ENCODE assay signal across 18 mouse cellular contexts in genomic region chr17:73950970-73951369, GRCm38 (mm10). TPM values are rescaled to one million over a fixed set of nuclear protein-coding genes. Genes with fewer than 3 reads are reported as not detected.
A peak's percentile ranks its signal among the peaks of the same experiment; 100 is the strongest.
DNase-seq lines count a peak whose midpoint lies in the region; TF ChIP-seq lines count a peak whose summit lies in the region.
"Had no signal": no experiment of that assay in that cellular context is flagged by ENCODE, and none has a peak within 500 bp of the region (broad histone marks: within the 10 kb centered on the region; RNA-seq: fewer than 3 reads in every experiment).

No protein-coding gene starts in this region.

- WGBS in spleen, adult 2 months, result 61% methylated on average over 5 of the region's 5 CpGs
- WGBS in macrophage (ENCODE audit: missing documents), result 50% methylated on average over 4 of the region's 5 CpGs

- peaks cover 35% of the 10 kb centered on the region for H3K79me2 ChIP-seq in macrophage (ENCODE audit: inconsistent target)

- H3K27ac ChIP-seq in spleen, adult 2 months (ENCODE audit: insufficient read depth, low read length), result peak overlapping the region; percentile 34
- H3K27ac ChIP-seq in macrophage, result peak overlapping the region; percentile 89
- H3K27ac ChIP-seq: embryonic facial prominence, embryonic 10.5 days; heart, embryonic 13.5 days; hindbrain, embryonic 12.5 days; limb, embryonic 12.5 days; liver, embryonic 14.5 days; lung, embryonic 15.5 days; midbrain, embryonic 12.5 days had no signal

- TF ChIP-seq CTCF in spleen, adult 2 months (IDR thresholded peaks at IDR 0.05; ENCODE audit: extremely low read depth, insufficient read depth, insufficient read length, insufficient replicate concordance), result no peak

- H3K4me3 ChIP-seq in spleen, adult 2 months (ENCODE audit: extremely low read depth, insufficient read depth, insufficient read length), result no peak overlapping the region
- H3K4me3 ChIP-seq in macrophage (ENCODE audit: inconsistent target), result no peak overlapping the region
- H3K4me3 ChIP-seq: embryonic facial prominence, embryonic 10.5 days; heart, embryonic 13.5 days; hindbrain, embryonic 12.5 days; limb, embryonic 12.5 days; lung, embryonic 15.5 days; midbrain, embryonic 12.5 days had no signal

- peaks cover 34% of the 10 kb centered on the region; the same call in 1 of the 2 replicates for H3K4me1 ChIP-seq in spleen, adult 2 months (ENCODE audit: control insufficient read depth, insufficient read depth, insufficient read length)
- H3K4me1 ChIP-seq: embryonic facial prominence, embryonic 10.5 days; hindbrain, embryonic 12.5 days; midbrain, embryonic 12.5 days had no signal

- no peaks in the 10 kb centered on the region for H3K27me3 ChIP-seq in spleen, adult 2 months (ENCODE audit: control insufficient read depth, insufficient read depth, low read length)
- H3K27me3 ChIP-seq: CH12.LX; heart, embryonic 13.5 days; hindbrain, embryonic 12.5 days; limb, embryonic 12.5 days; lung, embryonic 15.5 days; midbrain, embryonic 12.5 days had no signal

- H3K36me3 ChIP-seq in spleen, adult 2 months (ENCODE audit: control insufficient read depth, insufficient read depth, low read length), result no peaks in the 10 kb centered on the region
- H3K36me3 ChIP-seq in macrophage (ENCODE audit: inconsistent target), result no peaks in the 10 kb centered on the region
- H3K36me3 ChIP-seq: embryonic facial prominence, embryonic 10.5 days; G1E; heart, embryonic 13.5 days; hindbrain, embryonic 12.5 days; limb, embryonic 12.5 days; lung, embryonic 15.5 days; midbrain, embryonic 12.5 days had no signal

- TF ChIP-seq POLR2A in spleen, adult 2 months (IDR thresholded peaks at IDR 0.05; ENCODE audit: low read depth, low read length), result no peak

- peak; percentile 89 for DNase-seq in heart, adult 11 months
- DNase-seq in heart, adult 18-20 months, result no peak
- no peak for DNase-seq in spleen, adult 2 months (ENCODE audit: low read depth in 1 of 2, low spot score in 2 of 2)
- DNase-seq in spleen, postnatal 4 days (ENCODE audit: low spot score in 2 of 2), result no peak
- DNase-seq in yolk sac, embryonic 10.5 days (ENCODE audit: low spot score), result no peak
- no peak for DNase-seq in B cell, adult 2 months
- DNase-seq: cerebellum, adult 9-11 months; heart, postnatal 14 days had no signal

RNA-seq across cellular contexts. Expression of gene Xdh, which starts 1.0 kb away (rescaled TPM):
- 100 to 1,000 TPM; 131 to 165 TPM for total RNA-seq in heart, adult 18-20 months (2021)
- polyA plus RNA-seq in spleen, adult 2 months (2012; rRNA removed), result 15.6 and 18.5 TPM in 2 replicates
- 1,000 to 10,000 TPM; 1,375 to 3,744 (median 2,180) TPM for total RNA-seq in macrophage (2018; cell fraction: chromatin; rRNA removed)
- total RNA-seq in macrophage (2018; cell fraction: cytosol; rRNA removed), result 100 to 1,000 TPM; 137 to 252 (median 189) TPM
- total RNA-seq in macrophage (2018; cell fraction: nucleus; rRNA removed), result 1,000 to 10,000 TPM in 7 of 26 experiments, 100 to 1,000 TPM in 19; 475 to 1,395 (median 872) TPM
- 183 to 281 TPM (median 265 TPM) in 3 replicates for polyA plus RNA-seq in macrophage (2018)
- polyA plus RNA-seq: G1E had no signal
